Mouse (Mus musculus) telencephalon, adult 2 months (tissue): ENCODE measurements around the gene 4931428F04Rik.

Experiments
- DNase-seq: peaks from one replicate; pipeline ENCODE4 v3.0.0-alpha.2; 2011; ENCODE audit warnings: low read depth, low spot score

The 4931428F04Rik gene

DNA sequence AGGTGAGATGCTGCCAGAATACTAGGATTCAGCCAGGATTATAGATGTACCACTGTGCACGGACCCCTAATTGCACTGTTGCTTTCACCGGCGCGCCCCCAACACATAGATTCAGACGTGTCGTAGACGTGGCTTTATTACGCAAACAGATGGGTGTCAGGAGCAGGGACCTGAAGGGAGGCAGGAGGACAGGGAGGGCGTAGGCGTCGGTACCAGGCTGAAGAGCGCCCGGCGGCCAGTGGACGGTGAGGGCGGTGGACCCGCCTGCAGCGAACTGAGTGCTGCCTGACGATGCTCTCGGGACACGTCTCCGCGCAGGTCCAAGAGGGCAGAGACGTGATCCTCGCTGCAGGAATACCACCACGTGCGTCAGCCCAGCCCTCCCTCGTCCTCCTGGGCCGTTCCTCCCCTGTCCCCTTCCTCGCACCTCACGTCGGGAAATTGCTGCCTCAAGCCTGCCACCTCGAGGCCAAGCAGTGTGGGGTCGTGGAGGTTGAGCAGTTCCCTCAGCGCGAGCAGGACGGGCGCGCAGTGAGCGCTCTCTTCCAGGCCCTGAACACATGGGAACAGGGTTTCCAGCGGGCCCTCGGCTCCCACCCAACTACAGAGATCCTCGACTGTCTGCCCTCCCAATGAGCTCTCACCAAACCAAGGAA lies at the start of gene 4931428F04Rik:
4931428F04Rik (minus strand) TSS at position 60 of the 656 bp plus-strand sequence.
- no peak for DNase-seq

DNA sequence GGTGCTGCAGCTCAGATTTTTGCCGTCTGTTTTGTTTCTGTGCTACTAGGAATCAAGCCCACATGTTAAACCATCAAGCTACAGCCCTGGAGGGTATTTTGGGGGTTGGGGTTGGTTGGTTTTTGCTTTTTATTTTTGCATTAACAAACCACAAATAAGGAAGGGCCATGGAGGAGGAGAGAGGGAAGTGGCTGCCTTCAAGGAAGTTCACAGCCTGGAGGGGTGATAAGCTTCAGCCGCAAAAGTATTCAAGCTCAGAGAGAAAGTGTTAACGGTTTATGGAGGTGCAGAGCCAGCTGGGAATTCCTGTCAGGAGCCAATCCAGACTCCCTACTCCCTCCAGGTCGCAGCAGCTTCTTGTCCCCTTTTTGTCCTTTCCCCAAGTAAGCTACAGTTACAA lies 49.3 kb upstream of the 4931428F04Rik start:
- DNase-seq, result no peak

DNA sequence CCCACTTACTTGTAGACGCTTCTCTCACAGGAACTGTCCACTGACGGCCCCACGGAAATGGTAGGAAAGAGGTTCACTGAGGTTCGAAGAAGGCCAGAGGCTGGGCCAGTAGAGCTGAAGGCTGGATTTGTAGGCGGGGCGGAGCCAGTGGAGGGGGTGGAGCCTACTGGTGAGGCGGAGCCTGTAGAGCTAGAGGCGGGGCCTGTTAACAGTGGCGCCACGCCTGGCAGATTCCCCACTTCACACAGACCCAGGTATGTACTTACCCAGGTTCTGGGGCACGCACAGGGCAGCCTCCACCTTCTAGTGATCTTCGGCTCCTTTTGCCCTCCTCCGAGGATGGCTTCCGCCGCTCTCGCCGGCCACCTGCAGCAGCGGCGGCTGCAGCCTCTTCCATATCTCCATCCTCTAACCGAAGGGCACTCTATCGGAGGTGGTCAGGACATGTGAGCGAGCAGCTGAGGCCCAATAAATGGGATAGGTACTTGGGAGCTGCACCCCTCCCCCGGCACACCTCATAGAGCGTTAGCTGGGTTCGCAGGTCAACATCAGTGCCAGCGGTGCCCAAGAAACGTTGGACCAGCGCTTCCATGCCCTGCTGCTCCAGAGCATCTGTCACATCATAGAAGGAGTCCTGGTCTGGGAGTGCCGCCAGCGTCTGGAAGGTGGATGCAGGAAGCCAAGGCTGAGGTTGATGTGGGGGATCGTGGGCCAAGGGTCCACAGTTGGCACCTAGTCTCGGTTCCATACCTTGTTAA lies 46.9 kb upstream of the 4931428F04Rik start:
- no peak for DNase-seq

DNA sequence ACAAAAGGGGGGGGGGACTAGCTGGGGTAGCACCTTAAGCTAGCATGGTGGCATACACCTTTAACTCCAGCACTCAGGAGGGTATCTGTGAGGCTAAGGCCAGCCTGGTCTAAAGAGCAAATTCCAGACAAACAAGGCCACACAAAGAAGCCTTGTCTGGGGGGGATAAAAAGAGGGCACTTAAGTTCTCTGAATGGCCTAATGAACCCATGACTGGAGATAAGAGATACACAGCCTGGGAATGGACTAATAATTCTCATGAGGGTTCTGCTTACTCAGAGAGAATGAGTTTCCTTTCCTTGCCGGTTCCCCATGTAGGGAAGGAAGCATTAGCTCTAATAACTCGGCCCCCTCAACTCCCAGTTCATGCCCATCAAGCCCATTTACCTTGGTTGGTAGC lies 42.9 kb upstream of the 4931428F04Rik start:
- no peak for DNase-seq

DNA sequence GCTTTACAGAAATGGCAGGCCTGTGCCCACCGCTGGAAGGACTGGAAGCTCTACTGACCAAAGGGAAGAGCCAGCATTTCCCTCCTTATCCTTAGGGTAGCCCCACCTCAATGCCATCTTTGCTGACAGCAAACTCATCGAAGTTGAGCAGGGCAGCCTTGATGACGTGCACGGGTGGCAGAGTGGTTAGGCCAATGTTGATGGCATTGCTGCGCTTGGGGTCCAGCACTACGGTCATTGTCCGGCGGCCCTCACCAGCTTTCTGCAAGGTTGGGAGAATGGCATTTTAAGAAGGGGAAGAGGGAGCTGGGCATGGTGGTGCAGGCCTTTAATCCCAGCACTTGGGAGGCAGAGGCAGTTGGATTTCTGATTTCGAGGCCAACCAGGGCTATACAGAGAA lies 42.3 kb upstream of the 4931428F04Rik start:
- no peak for DNase-seq

DNA sequence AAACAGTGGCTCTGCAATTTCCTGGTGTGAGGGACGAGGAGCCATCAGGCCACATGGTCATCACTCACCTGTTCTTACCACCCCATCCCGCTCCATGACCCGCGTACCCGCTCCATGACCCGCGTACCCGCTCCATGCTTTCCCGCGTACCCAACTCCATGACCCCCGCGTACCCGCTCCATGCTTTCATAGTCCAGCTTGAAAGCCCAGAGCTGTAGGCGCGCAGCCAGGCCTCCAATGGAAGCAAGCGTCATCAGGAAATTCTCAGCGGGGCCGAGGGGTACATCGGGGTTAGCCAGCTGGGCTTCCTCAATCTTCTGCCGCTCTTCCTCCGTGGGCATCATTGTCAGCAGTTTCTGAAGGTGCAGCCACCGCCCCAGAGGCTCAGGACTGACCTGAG lies 41.8 kb upstream of the 4931428F04Rik start:
- no peak for DNase-seq

DNA sequence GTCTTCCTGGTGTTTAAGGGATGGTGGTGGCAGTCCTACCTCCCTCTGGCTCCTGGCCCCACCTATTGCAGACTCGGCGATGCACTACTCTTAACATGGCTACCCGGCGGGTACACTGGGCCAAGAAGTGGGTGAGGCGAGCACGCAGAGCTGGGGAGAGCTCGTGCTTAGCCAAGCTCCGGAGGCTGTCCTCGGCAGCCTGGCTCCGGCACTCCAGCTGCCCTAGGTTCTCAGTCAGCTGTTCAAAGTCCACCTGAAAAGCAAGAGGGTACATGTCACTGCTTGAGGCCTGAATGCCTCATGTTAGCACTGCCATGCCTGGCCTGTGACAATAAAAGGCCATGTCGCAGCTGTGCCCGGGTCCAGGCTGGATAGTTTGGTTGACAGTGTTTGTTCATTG lies 40.7 kb upstream of the 4931428F04Rik start:
- no peak for DNase-seq

DNA sequence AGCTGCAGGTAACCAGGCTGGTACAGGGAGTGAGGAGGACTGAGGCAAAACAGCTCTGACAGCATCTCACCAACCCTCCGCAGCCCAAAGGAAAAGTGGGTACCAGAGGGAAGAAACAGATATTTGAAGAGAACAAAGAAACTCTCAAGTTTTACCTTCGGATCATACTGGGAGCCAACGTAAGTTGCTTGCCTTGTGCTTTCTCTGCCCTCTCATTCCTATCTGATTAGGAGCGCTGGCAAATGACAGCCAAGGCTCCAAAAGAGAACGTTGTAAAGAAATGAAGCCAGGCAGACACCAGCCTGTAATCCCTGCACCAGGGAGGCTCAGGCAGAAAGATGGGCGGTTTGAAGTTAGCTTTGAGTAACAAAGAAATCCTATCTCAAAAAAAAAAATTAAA lies 37.3 kb upstream of the 4931428F04Rik start:
- DNase-seq, result no peak

DNA sequence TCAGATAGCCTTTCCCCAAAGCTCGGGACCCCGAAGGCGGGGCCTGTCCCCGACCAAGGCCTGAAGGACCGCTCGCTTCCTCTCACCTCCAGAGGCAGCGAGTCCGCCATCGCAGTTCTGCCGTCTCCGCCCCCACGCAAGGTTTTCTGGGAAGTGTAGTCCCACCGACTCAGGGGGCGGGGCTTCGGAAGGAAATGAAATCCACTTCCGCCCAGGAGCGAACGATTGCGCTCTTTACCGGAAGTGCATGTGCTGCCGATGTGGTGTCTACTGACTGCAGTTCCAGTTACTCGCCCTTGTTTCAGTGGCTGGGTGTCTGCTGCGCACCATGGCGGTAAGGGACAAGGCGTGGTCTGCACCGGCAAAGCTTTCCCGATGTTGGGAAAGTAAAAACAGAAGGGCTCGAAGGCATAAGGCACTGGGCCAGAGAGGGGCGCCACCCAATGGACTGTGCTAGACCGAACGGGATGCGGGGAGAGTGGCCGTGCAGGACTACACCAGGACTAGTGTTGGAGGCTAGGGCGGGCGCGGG lies 36.5 kb upstream of the 4931428F04Rik start, which contains the start of the genes Lrrc29 and Tmem208:
Lrrc29 (minus strand) TSS at position 138 of the 532 bp plus-strand sequence.
Tmem208 (plus strand) TSS at position 214 of the 532 bp plus-strand sequence.
- peak; percentile 95 for DNase-seq

DNA sequence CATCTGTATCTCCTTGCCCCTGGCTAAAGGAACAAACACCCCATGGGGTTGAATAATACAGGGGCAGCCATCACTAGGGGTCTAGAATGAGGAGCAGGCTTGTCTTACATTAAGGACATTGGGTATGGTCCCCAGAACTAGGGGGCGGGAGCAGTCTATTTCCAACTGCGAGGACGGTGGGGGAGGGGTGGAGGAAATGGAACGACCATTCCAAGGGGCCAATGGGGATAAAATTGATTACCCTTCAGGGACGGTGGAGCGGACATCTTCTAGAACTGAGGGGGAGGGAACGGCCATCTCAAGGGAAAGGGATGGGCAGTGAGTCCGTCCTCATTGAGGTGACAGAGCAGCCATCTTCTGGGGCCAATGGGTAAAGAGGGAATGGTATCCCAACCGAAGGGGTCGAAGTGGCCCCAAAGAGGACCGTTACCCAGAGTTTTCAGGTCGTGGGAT lies 36.0 kb upstream of the 4931428F04Rik start:
- no peak for DNase-seq

DNA sequence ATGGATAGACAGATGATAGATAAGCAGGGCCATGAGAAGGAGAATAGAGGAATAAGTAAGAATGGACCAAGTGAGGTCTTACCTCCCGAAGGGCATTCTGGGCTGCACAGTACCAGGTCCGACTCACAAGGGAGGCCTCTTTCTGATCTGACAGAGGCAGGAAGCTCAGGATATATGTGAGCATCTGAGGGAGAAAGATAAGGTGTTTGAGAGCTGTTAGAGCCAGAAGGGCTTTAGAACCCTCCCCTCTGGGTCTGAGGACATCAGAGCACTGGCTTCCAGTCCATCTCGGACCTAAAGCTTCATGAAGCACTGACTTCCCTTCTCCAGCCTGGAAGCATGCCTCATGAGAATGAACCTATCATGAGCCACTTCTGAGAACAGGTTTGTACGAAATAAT lies 33.5 kb upstream of the 4931428F04Rik start:
- DNase-seq, result no peak

DNA sequence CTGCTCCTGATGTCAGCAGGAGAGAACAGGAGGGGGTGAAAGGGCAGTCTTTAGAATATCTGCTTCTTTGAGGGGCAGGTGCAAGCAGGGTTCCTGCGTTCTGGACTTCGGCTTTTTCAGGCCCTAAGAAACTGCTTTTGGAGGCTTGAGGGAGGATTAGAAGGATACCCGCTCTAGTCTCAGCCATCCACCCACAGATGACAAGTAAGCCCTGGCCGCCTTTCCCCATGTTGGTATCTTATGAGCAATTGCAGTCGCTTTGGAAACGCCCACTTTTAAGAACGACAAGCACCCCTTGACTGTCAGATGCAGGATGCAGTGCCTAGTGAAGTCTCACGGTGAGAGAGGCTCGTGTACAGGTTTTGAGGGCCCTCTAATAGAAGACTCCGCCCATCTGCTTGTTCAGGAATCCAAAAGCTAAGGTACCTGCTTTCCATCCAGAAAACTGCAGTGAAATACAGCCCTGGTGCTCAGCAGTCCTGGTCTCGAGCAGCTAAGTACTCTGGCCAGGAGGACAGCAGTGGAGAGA lies 29.1 kb upstream of the 4931428F04Rik start:
- no peak for DNase-seq

DNA sequence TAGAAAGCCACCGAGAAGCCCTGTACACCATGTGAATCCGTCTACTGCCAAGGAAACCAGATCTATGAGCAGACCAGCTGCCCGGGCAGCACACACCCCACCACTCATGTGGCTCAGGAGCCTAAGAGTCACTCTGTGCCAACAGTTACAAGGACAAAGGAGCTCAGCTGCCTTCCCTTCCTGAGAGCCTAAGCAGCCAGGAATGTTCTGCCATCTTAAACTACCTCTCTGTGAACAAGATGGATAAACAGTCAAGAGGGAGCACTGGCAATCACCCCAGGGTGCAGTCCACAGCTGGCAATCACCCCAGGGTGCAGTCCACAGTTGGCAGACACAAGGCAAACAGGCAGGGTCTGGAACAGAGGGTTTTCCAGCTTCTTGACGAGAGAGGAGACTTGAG lies 28.3 kb upstream of the 4931428F04Rik start:
- no peak for DNase-seq

DNA sequence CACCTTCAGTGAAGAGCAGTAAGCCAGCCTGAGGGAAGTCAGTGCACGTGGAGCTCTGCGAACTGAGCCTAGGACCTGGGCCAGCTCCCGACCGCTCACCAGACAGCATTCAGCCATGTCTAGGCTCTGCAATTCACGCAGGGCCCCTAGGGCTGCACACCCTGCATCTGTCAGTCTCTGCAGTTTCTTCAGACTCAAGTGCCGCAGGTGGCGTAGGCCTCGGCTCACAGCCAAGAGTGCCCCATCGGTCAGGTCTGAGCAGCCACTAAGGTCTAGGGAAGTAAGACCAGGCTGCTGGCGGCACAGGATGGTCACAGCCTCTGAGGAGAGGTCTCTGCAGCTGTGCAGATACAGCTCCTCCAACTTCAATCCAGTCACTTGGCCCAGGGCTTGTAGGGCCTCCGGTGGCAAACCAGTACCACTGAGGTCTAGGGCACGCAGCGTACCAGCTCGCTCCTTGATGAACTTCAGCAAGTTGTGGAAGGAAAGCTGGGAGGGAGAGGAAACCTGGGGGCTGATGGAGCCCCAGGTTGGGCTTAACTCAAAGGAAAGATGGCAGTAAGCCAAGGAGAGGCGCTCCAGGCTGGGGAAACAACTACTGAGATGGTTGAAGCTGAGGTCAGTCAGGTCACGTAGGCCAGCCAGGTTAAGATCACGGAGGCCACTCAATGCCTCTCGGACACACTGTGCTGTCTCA lies 25.6 kb upstream of the 4931428F04Rik start:
- DNase-seq, result no peak

DNA sequence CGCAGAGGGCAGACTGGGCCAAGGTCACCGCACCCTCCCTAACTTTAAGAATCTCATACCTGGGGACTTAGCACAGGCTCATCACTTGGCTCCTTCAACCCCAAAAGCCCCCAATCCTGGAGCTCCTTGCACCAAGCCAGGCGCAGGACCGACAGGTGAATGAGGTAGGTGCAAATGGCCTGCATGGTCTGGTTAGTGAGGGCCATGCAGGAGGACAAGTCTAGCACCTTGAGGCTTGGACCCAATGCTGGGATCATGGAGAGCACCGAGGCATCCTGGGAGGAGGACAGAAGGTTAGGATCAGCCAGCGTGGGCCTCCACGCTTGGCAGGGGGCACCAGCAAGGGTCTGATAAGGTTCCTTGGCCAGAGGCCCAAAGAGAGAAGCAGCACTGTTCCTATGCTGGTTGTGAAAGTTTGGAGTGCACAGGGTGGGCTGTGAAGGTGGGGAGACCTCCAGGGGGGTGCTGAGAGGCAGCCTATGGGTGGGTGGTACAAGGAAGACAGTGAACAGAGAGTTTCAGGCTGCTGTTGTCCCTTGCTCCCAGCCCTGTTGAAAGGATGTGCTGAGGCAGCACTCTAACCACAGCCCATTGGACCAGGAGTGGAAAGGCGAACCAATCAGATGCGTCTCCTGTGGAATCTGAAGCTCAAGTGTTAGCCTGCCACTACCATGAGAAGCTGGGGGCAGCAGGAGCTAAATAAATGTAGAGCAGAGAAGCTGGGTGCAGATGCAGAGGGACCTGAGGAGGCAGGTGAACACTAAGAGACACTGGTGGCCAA lies 24.1 kb upstream of the 4931428F04Rik start:
- no peak for DNase-seq

DNA sequence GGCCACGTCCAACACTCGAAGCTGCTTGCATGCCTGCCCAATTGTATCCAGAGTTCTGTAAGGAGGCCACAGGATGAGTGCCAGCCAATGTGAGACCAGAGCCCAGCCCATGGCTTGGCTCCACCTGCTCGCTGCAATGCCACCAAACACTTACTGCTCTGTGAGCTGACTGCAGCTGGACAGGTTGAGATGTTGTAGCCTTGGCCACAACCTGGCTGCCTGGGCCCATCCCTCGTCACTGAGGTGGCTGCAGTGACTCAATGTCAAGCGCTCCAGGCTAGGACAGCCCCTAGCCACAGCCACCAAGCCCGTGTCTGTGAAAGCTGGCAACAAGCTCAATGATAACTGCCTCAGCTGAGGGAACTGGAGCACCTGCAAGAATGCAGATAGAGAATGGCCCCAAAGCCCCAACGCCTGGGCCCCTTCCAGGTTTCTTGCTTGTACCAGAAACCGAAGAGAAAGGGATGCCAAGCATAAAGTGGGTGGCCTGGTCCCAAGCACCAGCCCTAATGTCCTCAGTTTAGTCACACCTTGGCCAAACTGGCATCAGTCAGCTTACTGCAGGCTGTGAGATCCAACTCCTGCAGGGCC lies 23.3 kb upstream of the 4931428F04Rik start:
- no peak for DNase-seq

DNA sequence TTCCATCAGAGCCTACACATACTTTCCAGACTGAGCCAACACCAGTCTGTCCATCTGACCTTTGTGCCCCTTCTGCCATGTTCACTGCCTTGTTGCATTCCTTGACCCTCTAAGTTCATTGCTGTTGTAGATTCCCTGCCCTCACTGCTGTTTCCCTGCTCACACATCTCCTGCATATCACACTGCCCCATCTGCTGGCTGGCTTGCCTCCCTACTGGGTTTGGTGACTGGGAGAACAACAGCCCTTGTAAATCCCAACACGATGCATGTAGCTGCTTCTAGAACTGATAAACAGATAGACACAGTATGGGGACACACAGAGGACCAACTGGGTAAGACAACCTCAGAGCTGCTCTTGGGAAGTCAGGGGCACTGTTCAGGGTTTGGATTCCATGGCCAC lies 22.1 kb upstream of the 4931428F04Rik start:
- no peak for DNase-seq

DNA sequence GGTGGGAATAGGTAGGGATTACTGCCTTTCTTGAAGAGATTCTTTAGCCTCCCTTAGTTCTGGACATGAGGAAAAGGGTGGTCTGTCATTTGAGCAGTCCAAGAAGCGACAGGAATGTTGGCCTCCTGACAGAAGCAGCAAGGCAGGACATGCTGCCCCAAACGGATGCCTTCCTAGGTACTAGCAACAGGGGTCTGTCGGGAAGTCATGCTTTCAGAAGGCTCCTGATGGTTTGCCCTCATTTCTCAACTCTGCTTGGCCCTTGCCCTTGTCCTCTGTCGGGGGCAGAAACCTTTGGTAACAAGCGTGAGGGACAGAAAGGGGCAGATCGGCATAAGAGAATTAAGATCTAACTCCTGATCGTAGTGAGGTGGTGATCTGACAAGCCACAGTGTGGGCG lies 20.5 kb upstream of the 4931428F04Rik start:
- no peak for DNase-seq

DNA sequence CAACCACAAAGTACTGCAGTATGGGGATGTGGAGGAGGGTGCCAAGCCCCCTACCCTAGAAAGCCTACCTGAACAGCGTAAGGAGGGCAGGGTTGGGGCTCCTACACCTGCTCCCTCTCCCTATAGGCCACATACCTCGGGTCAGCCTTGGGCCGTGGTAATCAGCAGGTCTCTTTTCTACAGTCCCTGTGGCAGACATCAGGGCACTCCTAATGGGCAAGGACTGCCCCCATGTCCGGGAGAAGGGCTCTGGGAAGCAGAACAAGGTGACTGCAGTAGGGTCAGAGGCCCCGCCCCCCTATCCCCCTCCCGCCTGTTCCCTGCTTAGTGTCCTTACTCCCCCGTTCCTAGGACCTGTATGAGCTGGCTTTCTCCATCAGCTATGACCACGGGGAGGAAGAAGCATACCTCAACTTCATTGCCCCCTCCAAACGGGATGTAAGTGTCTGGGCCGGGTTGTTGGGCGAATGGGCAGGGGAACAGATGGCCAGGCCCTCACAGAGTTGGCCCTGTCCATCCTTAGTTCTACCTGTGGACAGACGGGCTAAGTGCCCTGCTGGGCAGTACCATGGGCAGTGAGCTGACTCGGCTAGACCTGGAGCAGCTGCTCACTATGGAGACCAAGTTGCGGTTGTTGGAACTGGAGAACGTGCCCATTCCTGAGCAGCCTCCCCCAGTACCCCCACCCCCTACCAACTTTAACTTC lies 19.6 kb upstream of the 4931428F04Rik start:
- DNase-seq, result no peak

DNA sequence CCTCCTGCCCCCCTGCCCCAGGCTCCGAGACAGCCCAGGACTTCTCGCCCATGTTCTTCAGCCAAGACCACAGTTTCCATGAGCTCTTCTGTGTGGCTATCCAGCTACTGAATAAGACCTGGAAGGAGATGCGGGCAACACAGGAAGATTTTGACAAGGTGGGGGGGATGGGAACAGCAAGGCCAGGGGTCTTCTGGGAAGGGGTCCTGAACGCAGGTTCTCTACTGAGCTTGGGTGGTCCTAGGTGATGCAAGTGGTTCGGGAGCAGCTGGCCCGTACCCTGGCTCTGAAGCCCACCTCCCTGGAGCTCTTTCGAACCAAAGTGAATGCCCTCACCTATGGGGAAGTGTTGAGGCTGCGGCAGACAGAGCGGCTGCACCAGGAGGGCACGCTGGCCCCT lies 18.8 kb upstream of the 4931428F04Rik start:
- DNase-seq, result no peak
